Mouse (Mus musculus): ENCODE data around the gene Camsap3. TPM values are rescaled to one million over a fixed set of nuclear protein-coding genes. Genes with fewer than 3 reads are reported as not detected.

The Camsap3 gene
- polyA plus RNA-seq, 1 experiment: 2.4 TPM

DNA sequence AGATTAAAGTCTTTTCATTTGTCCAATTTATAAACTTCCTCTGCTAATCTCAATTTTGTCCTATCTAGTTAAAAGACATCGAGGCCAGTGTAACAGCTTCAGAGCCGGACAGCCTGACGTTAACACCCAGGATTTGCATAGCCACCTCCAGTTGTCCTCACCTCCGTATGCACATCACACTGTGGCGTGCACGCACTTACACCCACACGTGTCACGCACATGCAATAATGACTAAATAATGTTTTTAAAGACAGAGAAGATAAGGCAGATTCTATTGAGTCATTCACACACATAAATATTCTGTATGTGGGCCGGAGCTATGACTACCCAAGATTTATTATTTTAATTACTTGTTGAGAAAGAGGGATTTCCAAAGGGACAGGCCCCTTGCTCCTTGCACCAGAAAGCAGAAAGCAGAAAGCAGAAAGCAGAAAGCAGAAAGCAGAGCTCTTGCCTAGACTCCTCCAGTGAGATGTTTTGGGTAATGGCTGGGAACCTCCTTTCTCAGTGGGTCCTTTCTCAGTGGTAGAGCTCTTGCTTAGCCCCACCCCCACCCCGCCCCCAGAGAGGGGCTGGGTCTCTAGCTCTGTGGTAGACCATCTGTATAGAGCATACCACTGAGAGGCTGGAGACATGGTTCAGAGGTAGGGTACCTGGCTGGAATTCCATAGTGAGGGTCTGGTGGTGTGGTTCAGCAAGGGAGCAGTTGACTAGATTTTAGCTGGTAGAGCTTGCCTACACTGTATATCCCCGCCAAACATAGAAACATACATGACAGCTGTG lies 67.8 kb downstream of the Camsap3 start:
- H3K4me3 ChIP-seq (ENCODE audit: extremely low read depth, insufficient read depth, insufficient read length): no peak overlapping the region
- H3K36me3 ChIP-seq (ENCODE audit: control insufficient read depth, insufficient read depth, low read length): no peaks in the 10 kb centered on the region
- H3K27ac ChIP-seq (ENCODE audit: insufficient read depth, low read length): no peak overlapping the region
- TF ChIP-seq CTCF (IDR thresholded peaks at IDR 0.05; ENCODE audit: extremely low read depth, insufficient read depth, insufficient read length, insufficient replicate concordance) (no peak), POLR2A (IDR thresholded peaks at IDR 0.05; ENCODE audit: low read depth, low read length) (no peak)
- WGBS: 86% methylated on average over 11 of the region's 11 CpGs
- no peak for DNase-seq (ENCODE audit: low read depth in 1 of 2, low spot score in 2 of 2)
- no peaks in the 10 kb centered on the region for H3K27me3 ChIP-seq (ENCODE audit: control insufficient read depth, insufficient read depth, low read length)
- H3K4me1 ChIP-seq (ENCODE audit: control insufficient read depth, insufficient read depth, insufficient read length): no peaks in the 10 kb centered on the region; the same call in none of the 2 replicates

DNA sequence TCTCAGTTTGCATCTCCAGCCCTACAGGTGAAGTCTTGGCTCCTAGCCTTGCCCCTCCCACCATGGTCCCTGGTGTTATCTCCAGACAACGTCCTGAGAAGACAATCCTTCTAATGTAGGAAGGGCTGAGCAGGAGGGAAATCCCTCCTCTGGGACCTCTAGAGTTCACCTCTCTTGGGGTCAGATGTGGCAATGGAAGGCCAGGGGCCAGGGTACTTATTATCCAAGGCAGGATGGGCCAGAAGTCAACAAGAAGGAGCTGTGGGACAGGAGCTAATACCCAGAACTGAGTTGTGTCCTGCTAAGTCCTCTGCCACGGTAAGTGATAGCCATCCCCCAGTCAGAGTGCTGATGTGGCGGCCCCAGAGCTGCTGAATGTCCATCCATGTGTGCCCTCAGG lies 68.4 kb downstream of the Camsap3 start, which contains the start of gene Retn:
Gene Retn, plus strand, starts transcription at position 245 of the 400 bp plus-strand sequence.
- TF ChIP-seq CTCF (IDR thresholded peaks at IDR 0.05; ENCODE audit: extremely low read depth, insufficient read depth, insufficient read length, insufficient replicate concordance) (no peak), POLR2A (IDR thresholded peaks at IDR 0.05; ENCODE audit: low read depth, low read length) (no peak)
- 82% methylated on average over 3 of the region's 3 CpGs for WGBS
- H3K27me3 ChIP-seq (ENCODE audit: control insufficient read depth, insufficient read depth, low read length): no peaks in the 10 kb centered on the region
- no peak within 1 kb of the TSS for H3K27ac ChIP-seq (ENCODE audit: insufficient read depth, low read length)
- DNase-seq (ENCODE audit: low read depth in 1 of 2, low spot score in 2 of 2): no peak
- H3K36me3 ChIP-seq (ENCODE audit: control insufficient read depth, insufficient read depth, low read length): no peaks in the 10 kb centered on the region
- H3K4me3 ChIP-seq (ENCODE audit: extremely low read depth, insufficient read depth, insufficient read length): no peak within 1 kb of the TSS
- H3K4me1 ChIP-seq (ENCODE audit: control insufficient read depth, insufficient read depth, insufficient read length): peaks cover under 1% of the 10 kb centered on the region

DNA sequence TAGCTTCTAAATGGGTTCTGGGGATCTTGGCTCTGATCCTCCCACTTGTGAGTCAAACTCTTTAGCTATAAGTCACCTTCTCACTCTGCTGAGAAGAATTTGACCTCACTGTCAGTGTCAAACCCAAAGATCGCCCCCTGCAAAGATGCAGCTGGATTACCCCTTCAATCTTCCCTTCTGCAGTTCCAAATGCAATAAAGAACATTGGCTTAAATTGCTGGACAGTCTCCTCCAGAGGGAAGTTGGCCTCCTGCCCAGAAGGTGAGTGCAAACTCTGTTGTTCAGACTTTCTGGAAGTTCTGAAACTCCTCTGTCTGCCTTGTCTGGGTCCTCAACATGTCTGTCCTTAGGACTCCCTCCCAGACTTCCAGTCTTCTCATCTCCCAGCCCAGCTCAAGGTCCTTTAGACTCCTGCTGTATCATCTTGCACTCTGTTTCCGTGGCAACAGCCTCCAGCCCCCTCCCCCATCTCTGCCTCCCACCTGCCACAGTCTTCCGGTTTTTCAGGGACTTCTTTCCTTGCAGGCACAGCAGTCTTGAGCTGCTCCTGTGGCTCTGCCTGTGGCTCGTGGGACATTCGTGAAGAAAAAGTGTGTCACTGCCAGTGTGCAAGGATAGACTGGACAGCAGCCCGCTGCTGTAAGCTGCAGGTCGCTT lies 69.8 kb downstream of the Camsap3 start:
- WGBS: 32% methylated on average over 7 of the region's 7 CpGs
- Histone ChIP-seq H3K4me1 (ENCODE audit: control insufficient read depth, insufficient read depth, insufficient read length) (peaks cover 4% of the 10 kb centered on the region), H3K4me3 (ENCODE audit: extremely low read depth, insufficient read depth, insufficient read length) (no peak overlapping the region)

More for the DNA sequence above, 69.8 kb downstream of the Camsap3 start:
- DNase-seq (ENCODE audit: low read depth in 1 of 2, low spot score in 2 of 2): no peak
- H3K36me3 ChIP-seq (ENCODE audit: control insufficient read depth, insufficient read depth, low read length): no peaks in the 10 kb centered on the region
- H3K27ac ChIP-seq (ENCODE audit: insufficient read depth, low read length): no peak overlapping the region
- H3K27me3 ChIP-seq (ENCODE audit: control insufficient read depth, insufficient read depth, low read length): no peaks in the 10 kb centered on the region
- TF ChIP-seq POLR2A (IDR thresholded peaks at IDR 0.05; ENCODE audit: low read depth, low read length): no peak
- no peak for TF ChIP-seq CTCF (IDR thresholded peaks at IDR 0.05; ENCODE audit: extremely low read depth, insufficient read depth, insufficient read length, insufficient replicate concordance)

Other genes with a start within 250 kb of the Camsap3 start
- gene A430078G23Rik, start 233.9 kb upstream of the Camsap3 start, polyA plus RNA-seq (2012; rRNA removed): 28.3 and 28.6 TPM in 2 replicates
- 104 and 165 TPM in 2 replicates for gene Arhgef18, start 194.3 kb upstream of the Camsap3 start, polyA plus RNA-seq (2012; rRNA removed)
- 2.6 and 2.7 TPM in 2 replicates for gene Pex11g, start 119.6 kb upstream of the Camsap3 start, polyA plus RNA-seq (2012; rRNA removed)
- 0.05 TPM in 1 of 2 replicates, not detected in the other for gene Tex45, start 116.4 kb upstream of the Camsap3 start, polyA plus RNA-seq (2012; rRNA removed)
- gene Zfp358, start 94.2 kb upstream of the Camsap3 start, polyA plus RNA-seq (2012; rRNA removed): 22.9 and 32.5 TPM in 2 replicates
- gene Mcoln1, start 86.8 kb upstream of the Camsap3 start, polyA plus RNA-seq (2012; rRNA removed): 188 and 219 TPM in 2 replicates
- gene Pnpla6, start 71.9 kb upstream of the Camsap3 start, polyA plus RNA-seq (2012; rRNA removed): 56.0 and 60.4 TPM in 2 replicates
- not detected in 2 replicates for gene C330021F23Rik, start 19.3 kb upstream of the Camsap3 start, polyA plus RNA-seq (2012; rRNA removed)
- gene Xab2, start 34.0 kb downstream of the Camsap3 start, polyA plus RNA-seq (2012; rRNA removed): 61.9 and 71.5 TPM in 2 replicates
- gene Pet100, start 34.3 kb downstream of the Camsap3 start, polyA plus RNA-seq (2012; rRNA removed): 1.6 and 3.3 TPM in 2 replicates
- gene Pcp2, start 38.3 kb downstream of the Camsap3 start, polyA plus RNA-seq (2012; rRNA removed): not detected in 2 replicates
- 129 and 145 TPM in 2 replicates for gene Stxbp2, start 43.7 kb downstream of the Camsap3 start, polyA plus RNA-seq (2012; rRNA removed)
- gene Retn, start 68.5 kb downstream of the Camsap3 start, polyA plus RNA-seq (2012; rRNA removed): 0.56 and 1.3 TPM in 2 replicates
- 4.1 and 5.3 TPM in 2 replicates for gene Mcemp1, start 78.5 kb downstream of the Camsap3 start, polyA plus RNA-seq (2012; rRNA removed)
- gene Fcor, start 85.1 kb downstream of the Camsap3 start, polyA plus RNA-seq (2012; rRNA removed): 0.77 and 0.86 TPM in 2 replicates
- gene Trappc5, start 89.0 kb downstream of the Camsap3 start, polyA plus RNA-seq (2012; rRNA removed): 21.6 and 29.9 TPM in 2 replicates
- gene Fcer2a, start 106.9 kb downstream of the Camsap3 start, polyA plus RNA-seq (2012; rRNA removed): 50.9 and 51.7 TPM in 2 replicates
- gene Clec4g, start 133.4 kb downstream of the Camsap3 start, polyA plus RNA-seq (2012; rRNA removed): 0.69 and 1.1 TPM in 2 replicates
- 0.77 and 0.93 TPM in 2 replicates for gene Cd209a, start 161.7 kb downstream of the Camsap3 start, polyA plus RNA-seq (2012; rRNA removed)

Measured in spleen, adult 2 months (tissue).